Mouse (Mus musculus) A20 (cell line): ENCODE results near the gene Arl15.

Experiments
- DNase-seq: peaks from one replicate; pipeline ENCODE4 v3.0.0-alpha.2; 2011; ENCODE audit warnings: low read depth, low spot score

Gene Arl15

GRCm38 (mm10) chr13:114200545-114200944 is 406.2 kb downstream of the Arl15 start:
- no peak for DNase-seq

- DNase-seq = no peak
These were observed 408.7 kb downstream of the Arl15 start for GRCm38 (mm10) chr13:114202806-114203570.
